Mouse (Mus musculus) common myeloid progenitor, adult 5-6 weeks (primary cell): ENCODE results near the gene Gm9040. TPM values are rescaled to one million over a fixed set of nuclear protein-coding genes. Genes with fewer than 3 reads are reported as not detected.
"Not testable (repeated sequence)": the region's sequence is repeated elsewhere in the genome, so short reads cannot be mapped to it uniquely, and the experiment has no call there.

Experiments
- ATAC-seq: replicated peaks from 2 replicates; pipeline ENCODE4 v1.8.0; 2016; ENCODE audit warnings: low read depth, mild to moderate bottlenecking, moderate TSS enrichment, inconsistent platforms; ENCODE audit not compliant: poor library complexity, severe bottlenecking
- total RNA-seq: library from RNA; stranded (forward); fragments of 200-1000, 187-1606 nt; gene quantifications from 2 replicates; pipeline ENCODE4 v1.2.3, GENCODE M21; 2017

Gm9040 gene
- total RNA-seq = 0.10 TPM in 1 of 2 replicates, not detected in the other

GRCm38 (mm10) chr10:118326869-118327268, at the start of gene Gm9040:
Gene Gm9040, minus strand, starts transcription at chr10:118326969.
- ATAC-seq = not testable (repeated sequence)

- ATAC-seq = peak; percentile 100
Observed at GRCm38 (mm10) chr10:118370443-118370842, 43.7 kb upstream of the Gm9040 start.

GRCm38 (mm10) chr10:118369518-118369917, 42.7 kb upstream of the Gm9040 start:
- no peak for ATAC-seq

DNA sequence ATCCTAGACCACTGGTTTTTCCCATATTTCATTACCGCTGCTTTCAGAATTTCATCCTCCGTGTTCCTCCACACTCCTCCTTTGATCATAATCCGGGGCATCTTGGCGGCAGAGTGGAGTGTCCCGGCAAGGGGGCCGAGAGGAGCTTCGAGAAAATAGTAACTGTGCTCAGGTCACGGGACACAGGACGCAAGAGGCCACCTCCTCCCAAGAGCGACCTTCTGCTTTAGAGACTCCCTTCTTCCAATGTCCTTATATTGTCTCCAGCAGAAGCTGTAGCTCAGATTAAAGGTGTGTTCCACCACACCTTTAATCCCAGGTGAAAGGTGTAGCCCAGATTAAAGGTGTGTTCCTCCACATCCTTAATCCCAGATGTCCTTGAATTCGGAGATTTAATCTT, 27.2 kb upstream of the Gm9040 start, which contains the start of gene Gm9049:
Gm9049 (minus strand) TSS at position 101 of the 400 bp plus-strand sequence.
- ATAC-seq = not testable (repeated sequence)

DNA sequence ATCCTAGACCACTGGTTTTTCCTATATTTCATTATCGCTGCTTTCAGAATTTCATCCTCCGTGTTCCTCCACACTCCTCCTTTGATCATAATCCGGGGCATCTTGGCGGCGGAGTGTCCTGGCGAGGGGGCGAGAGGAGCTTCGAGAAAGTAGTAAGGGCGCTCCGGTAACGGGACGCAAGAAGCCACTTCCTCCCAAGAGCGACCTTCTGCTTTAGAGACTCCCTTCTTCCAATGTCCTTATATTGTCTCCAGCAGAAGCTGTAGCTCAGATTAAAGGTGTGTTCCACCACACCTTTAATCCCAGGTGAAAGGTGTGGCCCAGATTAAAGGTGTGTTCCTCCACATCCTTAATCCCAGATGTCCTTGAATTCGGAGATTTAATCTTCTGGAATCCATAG, 21.8 kb upstream of the Gm9040 start, which contains the start of gene Gm9048:
Gm9048 (minus strand) TSS at position 101 of the 400 bp plus-strand sequence.
- not testable (repeated sequence) for ATAC-seq

DNA sequence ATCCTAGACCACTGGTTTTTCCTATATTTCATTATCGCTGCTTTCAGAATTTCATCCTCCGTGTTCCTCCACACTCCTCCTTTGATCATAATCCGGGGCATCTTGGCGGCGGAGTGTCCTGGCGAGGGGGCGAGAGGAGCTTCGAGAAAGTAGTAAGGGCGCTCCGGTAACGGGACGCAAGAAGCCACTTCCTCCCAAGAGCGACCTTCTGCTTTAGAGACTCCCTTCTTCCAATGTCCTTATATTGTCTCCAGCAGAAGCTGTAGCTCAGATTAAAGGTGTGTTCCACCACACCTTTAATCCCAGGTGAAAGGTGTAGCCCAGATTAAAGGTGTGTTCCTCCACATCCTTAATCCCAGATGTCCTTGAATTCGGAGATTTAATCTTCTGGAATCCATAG, 16.4 kb upstream of the Gm9040 start, which contains the start of gene Gm9046:
Gm9046 (minus strand) TSS at position 101 of the 400 bp plus-strand sequence.
- ATAC-seq = not testable (repeated sequence)

GRCm38 (mm10) chr10:118337731-118338130, 11.0 kb upstream of the Gm9040 start, which contains the start of gene Gm9045:
Gene Gm9045, minus strand, starts transcription at chr10:118337831.
- ATAC-seq = not testable (repeated sequence)

GRCm38 (mm10) chr10:118332308-118332707, 5.5 kb upstream of the Gm9040 start, which contains the start of gene Gm9044:
Gene Gm9044, minus strand, starts transcription at chr10:118332408.
- not testable (repeated sequence) for ATAC-seq

- ATAC-seq = peak; percentile 90
Observed at GRCm38 (mm10) chr10:118319024-118319423, 7.7 kb downstream of the Gm9040 start.

GRCm38 (mm10) chr10:118302133-118302532, 24.6 kb downstream of the Gm9040 start:
- ATAC-seq = peak; percentile 88

- no peak for ATAC-seq
Observed at GRCm38 (mm10) chr10:118294938-118295337, 31.8 kb downstream of the Gm9040 start, which contains the start of gene Iltifb. Gene Iltifb, minus strand, starts transcription at chr10:118295038.

DNA sequence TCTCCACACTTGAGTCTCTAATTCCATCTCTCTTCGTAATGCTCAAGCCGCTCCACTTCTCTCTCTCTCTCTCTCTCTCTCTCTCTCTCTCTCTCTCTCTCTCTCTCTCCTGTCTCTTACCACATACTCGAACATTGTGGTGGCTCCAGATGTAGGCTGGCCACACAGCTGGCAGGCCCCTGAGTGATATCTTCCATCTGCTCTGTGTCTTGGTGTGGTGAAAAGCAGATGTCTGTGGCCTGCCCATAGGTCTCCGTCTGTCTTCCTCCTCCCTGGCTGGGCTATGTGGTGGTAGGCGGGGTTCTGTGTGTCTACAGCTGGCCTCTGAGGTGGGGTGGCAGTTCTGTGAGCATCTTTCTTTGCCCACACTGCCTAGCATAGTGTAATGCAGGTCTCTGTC, 43.8 kb downstream of the Gm9040 start:
- peak; percentile 62; the same call in 1 of the 2 replicates for ATAC-seq

GRCm38 (mm10) chr10:118282565-118282964, 44.2 kb downstream of the Gm9040 start:
- ATAC-seq = not testable (repeated sequence)

GRCm38 (mm10) chr10:118278069-118278468, 48.7 kb downstream of the Gm9040 start:
- ATAC-seq = not testable (repeated sequence)

Other genes with a start within 250 kb of the Gm9040 start
- gene Mdm1, start 185.2 kb downstream of the Gm9040 start, total RNA-seq = 38.3 and 68.5 TPM in 2 replicates
- not detected in 2 replicates for gene Il22, start 122.0 kb downstream of the Gm9040 start, total RNA-seq
- gene Gm32717, start 86.2 kb downstream of the Gm9040 start, total RNA-seq = 0.10 and 0.18 TPM in 2 replicates
- 0.10 and 0.18 TPM in 2 replicates for gene Gm32802, start 68.3 kb downstream of the Gm9040 start, total RNA-seq
- not detected in 2 replicates for gene Iltifb, start 31.9 kb downstream of the Gm9040 start, total RNA-seq
- 0.10 TPM in 1 of 2 replicates, not detected in the other for gene Gm9044, start 5.4 kb upstream of the Gm9040 start, total RNA-seq
- 0.27 TPM in 1 of 2 replicates, not detected in the other for gene Gm9045, start 10.9 kb upstream of the Gm9040 start, total RNA-seq
- gene Gm9046, start 16.3 kb upstream of the Gm9040 start, total RNA-seq = not detected in 2 replicates
- not detected in 2 replicates for gene Gm9048, start 21.7 kb upstream of the Gm9040 start, total RNA-seq
- 0.27 TPM in 1 of 2 replicates, not detected in the other for gene Gm9049, start 27.1 kb upstream of the Gm9040 start, total RNA-seq
- 0.46 TPM in 1 of 2 replicates, not detected in the other for gene Ifng, start 114.1 kb upstream of the Gm9040 start, total RNA-seq